Mouse (Mus musculus) cerebellum, adult 2 months (tissue): ENCODE data around the gene Wnt2.

Source experiments
- CTCF ChIP-seq: fragments of 200-500 bp; IDR thresholded peaks from 2 replicates; pipeline ENCODE4 v1.5.1; 2011; ENCODE audit warnings: low read depth, mild to moderate bottlenecking, control low read depth, low read length, moderate library complexity, borderline replicate concordance; ENCODE audit not compliant: insufficient read depth
- POLR2A ChIP-seq: fragments of 200-500 bp; IDR thresholded peaks from 2 replicates; pipeline ENCODE4 v1.6.1; 2011; ENCODE audit warnings: low read length, control low read depth, borderline replicate concordance; ENCODE audit not compliant: insufficient read depth

DNA sequence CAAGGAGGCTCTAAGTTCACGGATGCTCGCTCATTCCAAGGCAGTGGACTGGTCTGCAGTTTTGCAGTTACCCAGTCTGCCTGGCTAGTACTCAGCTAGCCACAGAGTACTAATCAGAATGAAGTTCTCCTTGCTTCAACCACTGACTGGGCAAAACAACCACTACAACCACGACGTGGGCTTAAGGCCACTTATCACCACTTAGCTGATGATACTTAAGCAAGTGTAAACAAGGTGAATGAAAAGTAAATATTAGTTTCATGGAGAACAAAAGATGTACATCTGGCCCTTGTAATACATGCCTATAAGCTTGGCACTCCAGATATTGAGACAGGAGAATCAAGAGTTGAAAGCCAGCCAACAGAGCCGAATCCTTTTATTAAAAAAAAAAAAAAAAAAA, 83.9 kb downstream of the Wnt2 start:
- TF ChIP-seq POLR2A (no peak), CTCF (no peak)
